Mouse (Mus musculus) thymus, postnatal 0 days (tissue): ENCODE results near the gene Epha7. TPM values are rescaled to one million over a fixed set of nuclear protein-coding genes. Genes with fewer than 3 reads are reported as not detected.

ENCODE experiments used
- DNase-seq: peaks from one replicate; pipeline ENCODE4 v3.0.0-alpha.2; 2015; ENCODE audit warnings: low spot score
- polyA plus RNA-seq: library from polyadenylated mRNA; unstranded; fragments of >200 nt; fragmentation: Nextera tagmentation; extraction: Ambion mirVana; gene quantifications from 2 replicates; pipeline ENCODE4 v1.2.1, GENCODE M21; 2015

Epha7 gene
- polyA plus RNA-seq = 0.65 and 0.75 TPM in 2 replicates

DNA sequence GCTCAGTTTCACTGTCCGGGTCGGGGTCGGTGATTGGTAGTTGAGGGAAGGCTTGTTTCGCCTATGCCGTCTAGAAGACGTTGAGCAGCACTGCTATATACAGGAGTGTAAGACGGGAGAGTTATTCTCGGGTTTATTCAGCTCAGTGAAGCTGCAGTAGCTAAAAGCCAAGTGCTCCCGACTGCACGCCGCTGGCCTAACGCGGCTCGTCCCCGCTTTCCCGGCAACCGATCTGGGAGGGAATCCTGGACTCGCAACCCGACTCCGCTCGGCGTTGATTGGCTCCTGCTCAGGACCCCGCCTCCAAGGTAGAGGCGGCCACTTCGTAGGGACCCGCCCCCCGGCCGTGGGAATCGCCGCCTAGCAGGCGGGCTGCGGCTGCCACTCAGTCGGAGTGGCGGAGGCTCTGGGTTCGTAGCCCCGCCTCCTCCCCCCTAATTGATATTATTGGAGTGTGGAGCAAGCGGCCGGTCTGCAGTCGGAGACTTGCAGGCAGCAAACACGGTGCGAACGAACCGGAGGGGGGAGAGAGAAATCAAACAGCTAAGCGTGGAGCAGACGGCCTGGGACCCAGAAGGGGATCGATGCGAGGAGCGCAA, at the start of gene Epha7:
TSS of gene Epha7 (plus strand) at position 441 of the 599 bp plus-strand sequence.
- DNase-seq = peak; percentile 46

DNA sequence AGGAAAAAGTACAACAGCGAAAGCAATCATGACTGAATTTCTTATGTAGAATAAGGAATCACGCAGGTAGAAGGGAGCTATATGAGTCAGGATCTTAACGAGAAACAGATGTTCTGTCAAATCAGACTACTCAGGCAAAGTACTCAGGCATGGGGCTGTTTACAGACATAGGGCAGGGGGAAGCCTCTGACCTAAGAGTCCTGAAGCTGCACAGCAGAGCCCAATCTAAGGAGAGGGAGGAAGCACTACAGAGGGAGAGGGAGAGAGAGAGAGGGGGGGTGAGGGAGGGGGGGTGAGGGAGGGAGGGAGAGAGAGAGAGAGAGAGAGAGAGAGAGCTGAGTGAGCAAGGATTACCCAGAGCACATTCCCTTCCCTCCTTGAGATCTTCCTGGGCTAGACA, 29.0 kb upstream of the Epha7 start:
- DNase-seq = no peak

DNA sequence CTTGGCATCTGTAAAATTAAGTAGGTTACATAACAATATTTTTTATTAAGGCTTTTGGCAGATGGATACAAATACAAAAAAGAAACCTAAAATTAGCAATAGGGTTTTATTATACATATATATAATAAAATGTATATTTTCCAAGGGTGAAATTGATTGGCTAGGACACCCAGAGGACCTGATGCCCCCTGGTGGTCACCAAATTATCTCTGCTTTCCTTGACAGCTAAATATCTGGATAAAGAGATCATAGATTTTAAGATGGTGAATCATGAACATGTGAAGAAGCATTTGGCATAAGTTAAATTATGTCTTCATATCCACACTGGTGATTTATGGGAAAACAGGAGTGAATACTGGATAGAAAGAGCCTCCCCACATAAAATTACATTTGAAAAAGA, 4.1 kb upstream of the Epha7 start:
- DNase-seq = no peak

DNA sequence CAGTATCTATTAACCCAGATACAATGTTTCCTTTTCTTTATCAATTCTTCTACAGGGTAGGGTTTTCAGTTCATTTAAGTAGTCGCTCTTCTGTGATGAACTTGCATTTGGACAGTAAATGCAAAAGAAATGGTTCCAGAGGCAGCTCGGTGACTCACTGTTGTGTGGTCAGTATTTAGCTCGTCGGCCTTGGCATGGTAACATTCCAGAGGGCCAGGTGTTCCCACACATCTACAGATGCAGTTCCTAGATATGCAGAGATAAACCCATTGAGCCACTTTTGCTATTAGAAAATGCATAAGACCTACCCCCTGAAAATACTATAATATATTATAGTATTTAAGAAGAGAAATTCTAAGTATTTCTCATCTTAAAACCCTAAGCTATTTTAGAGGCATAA, 3.2 kb upstream of the Epha7 start:
- DNase-seq = no peak

DNA sequence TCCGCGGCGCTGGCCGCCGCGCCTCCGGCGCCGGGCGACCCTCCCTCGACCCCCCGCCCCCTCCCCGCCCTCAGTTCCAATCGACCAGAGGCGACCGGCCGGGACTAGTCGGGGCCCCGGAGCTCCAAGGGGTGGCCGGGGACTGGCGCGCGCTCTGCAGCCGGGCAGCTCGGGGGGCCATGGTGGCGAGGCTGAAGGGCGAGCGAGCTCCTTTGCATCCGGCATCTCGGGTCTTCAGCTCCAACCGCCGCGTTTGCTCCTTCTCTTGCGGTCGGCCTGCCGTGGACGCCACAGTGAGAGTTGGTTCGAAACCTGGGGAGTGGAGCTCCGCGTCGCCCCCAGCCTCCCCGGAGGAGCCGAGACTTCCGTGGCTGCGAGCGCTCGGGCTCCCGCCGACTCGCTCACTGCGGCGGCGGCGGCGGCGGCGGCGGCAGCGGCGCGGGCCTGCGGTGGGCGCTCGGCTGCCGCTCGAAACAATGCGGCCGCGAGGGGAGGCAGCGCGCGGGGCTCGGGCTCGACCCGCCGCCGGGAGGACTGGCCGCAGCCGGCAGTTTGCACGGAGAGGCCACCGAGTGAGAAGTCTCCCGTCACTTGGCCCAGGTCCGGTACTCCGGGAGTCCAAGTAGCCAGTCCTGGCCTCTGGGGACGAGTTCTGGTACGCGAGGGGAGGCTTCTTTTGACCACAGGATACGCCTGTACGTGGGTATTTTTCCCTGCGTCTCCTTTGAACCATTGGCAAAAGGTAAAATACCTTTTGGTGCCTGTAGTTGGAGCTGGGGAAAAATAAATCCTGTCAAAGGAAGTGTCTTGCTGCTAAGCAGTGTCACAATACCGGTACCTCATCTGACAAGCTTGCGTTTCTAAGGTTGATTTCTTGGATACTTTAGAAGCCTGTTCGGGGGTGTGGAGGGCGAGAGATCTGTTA, 882 bp downstream of the Epha7 start:
- peak; percentile 7 for DNase-seq

DNA sequence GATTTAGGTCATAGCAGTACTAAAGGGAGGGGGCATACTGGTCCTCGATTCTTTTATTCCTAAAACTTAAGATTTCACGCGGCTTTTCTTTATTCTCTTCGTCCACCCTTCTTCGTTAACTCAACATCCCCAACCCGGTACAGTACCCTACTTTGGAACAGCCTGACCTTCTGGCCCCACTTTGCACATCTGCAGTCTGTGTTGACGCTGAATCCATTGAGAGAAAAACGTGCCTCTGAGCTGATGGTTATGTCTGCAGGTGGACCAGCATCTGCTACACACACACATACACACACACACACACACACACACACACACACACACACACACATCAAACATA, 1.5 kb downstream of the Epha7 start:
- DNase-seq = no peak

DNA sequence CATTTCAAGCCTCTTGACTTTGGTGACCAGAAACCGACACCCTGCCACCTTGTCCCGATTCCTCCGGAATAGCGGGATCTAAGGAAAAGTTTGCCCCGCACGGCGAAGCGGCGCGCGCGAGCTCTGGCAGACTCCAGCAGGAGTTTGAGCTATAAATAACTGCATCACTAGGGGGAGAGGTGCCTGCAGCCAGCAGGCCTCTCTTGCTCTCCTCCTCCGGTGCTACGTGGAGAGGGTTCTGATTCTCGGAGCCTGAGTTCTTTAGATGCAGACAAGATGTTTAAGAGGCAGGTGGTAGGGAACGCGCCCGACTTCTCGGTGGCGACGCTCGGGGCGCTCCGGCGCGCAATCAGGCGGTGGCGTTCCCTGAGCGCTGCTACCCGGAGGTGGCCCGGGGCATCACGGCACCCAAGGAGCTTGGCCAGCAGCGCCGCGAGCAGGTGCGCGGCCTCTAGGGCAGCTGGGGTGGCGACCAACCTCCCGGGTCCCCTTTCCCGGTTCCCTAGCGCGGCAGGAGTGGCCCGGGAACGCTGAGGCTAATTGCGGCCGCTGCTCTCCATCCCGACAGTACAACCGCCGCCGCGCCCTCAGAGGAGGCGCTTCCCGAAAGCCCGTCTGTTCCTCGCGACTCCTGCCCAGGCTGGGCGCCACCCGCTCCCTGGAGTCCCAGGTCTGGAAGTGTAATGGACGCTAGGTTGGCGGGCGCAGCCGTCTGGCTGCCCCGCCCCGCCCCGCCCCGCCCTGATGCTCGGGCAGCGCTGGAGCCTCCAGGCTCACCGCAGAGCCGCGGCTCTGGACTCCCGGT, 2.1 kb downstream of the Epha7 start:
- DNase-seq = no peak

DNA sequence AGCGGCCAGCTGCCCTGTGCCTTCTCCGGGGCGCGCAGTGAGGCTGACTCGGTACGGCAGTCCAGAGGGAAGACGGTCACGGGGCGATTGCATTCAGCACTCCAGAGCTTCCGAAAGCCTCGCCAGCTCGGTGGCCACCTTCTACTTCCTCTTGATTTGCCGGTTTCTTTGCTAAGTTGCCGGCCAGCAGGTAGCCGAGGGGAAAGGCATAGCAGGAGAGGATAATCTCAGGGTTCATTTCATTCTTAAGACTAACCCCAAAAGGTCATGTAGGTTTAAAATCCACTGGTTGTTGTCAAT, 2.6 kb downstream of the Epha7 start:
- no peak for DNase-seq

DNA sequence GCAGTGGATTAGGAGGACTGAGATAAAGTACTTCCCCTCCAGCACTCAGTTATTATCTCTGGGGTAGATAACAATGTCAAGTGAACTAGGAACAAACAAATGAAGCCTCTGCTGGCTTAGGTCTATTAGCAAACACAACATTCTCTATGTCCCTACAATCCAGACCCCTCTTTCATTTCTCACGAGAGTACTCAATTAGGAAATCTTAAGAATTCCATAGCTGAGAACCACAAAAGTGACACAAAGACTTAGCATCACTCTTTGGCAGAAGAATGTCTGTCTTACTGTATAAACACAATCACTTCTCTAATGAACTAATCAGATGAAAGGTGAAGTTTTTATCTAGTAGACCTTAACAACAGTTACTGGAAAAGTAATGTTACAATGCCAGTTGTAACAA, 10.7 kb downstream of the Epha7 start:
- DNase-seq = no peak

DNA sequence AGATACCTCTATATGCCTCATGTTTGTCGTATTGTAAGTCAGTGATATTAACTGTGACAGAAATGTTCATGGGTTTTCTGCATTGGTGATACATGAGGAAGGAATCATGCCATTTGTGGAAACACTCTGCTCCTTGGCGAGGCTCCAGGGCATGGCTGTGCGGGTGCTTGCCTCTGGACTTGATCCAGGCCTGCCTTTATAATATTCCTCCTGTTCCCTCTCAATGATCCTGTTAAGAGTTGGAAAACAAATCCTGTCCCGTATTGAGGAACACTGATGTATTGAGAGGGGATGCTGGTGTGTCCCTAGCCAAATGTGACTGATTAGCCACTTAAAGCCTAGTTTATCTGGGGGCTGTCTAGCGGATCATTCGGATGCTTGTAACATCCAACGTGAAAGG, 11.7 kb downstream of the Epha7 start:
- DNase-seq = no peak

DNA sequence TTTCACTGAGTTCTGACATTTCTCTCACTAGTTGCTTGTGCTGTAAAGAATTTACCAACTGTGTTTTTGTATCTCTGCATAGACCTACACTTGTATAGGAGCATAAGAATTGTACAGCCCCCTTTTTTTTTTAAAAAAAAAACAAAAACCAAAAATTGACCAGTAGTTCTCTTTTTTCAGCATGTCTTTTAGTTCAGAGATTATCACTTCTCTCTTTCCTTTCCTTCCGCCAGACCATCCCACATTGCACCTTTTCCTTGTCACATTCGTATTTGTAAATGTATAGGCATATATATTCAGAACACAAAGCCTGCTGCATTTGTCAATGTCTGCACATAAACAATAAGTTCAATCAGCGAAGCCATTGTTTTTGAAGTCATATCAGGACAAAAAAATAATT, 24.7 kb downstream of the Epha7 start:
- DNase-seq = no peak

DNA sequence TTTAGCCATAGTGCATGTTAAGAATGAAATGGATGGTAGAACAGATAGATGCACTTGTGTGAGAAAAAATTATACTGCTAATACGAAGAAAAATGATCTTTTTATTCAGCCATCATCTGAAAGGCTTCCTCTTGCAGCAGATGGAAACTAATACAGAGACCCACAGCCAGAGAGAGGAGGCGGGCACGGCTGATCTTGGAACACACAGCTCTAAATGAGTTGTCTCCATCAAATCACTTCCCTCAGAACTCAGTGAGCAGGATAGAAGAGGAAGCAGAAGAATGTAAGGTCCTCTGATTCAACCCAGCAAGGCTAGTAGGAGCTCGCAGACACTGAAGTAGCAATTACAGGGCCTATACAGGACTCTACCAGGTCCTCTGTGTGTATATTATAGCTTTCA, 33.4 kb downstream of the Epha7 start:
- no peak for DNase-seq

DNA sequence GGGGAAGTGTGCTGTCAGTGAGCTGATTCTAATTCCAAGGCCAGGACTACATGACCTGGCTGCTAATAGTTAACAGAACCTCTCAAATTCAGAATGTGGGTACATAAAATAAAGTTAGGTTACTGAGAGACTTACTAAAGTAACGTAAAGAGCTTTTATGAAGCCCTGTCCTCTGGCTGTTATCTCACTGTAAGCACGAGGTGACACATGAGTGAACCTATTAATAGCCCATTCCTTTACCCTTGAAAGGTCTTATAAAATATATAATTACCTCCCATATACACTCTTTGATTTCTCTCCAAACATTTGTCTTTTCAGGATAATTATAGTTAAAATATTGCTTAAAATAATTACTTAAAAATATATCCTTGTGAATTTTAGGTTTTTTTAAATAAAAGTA, 37.5 kb downstream of the Epha7 start:
- no peak for DNase-seq

DNA sequence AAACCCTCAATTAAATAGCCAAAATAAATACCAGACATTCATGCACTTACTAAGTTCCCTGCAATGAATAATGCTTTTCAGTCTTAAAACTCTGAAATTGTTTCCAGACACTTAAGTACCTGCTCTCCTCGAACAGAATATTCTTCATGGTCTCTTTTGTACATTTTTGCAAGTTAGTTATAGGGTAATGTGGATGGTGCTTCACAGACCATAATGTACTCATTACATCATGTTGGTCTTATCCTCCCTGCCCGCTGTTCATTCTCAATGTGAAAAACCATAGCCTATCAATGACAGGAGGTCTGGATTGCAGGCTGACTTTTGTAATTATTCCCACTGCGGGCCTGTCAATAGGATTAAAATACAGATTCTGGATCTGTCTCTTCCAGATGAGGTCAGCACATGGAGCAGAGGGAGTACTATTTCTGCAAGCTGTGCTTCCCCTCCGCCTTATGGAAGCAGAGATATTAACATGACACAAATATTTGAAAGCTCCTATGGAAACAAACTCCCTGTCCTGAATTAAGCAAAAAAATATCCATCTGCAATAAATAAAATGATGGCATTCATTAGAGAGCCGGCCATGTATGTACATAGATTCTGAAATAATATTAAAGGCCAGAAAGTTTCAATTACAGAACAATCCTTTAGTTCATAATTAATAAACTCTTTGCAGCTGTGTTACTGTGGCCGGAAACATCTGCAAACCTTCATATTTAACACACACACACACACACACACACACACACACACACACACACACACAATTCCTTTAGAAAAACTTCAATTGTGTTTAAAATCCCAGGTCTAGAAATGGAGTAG, 50.1 kb downstream of the Epha7 start:
- no peak for DNase-seq

DNA sequence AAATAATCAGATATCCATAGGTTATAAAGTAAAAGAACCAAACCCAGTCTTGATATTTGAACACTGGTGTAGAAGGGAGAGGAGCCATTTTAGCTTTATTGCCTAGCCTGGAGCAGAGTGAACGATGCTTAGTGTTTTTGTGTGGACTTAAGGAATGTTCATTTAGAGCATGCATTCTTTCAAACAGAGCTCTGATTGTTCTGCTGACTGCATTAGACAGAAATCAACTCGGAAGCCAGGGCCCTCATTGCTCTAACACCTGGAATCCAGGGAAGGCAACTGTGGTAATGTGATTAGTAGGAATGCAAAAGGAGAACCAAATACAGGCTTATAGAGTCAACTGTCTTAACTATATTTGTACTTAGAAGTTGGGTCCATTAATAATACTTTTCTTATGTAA, 53.5 kb downstream of the Epha7 start:
- no peak for DNase-seq

DNA sequence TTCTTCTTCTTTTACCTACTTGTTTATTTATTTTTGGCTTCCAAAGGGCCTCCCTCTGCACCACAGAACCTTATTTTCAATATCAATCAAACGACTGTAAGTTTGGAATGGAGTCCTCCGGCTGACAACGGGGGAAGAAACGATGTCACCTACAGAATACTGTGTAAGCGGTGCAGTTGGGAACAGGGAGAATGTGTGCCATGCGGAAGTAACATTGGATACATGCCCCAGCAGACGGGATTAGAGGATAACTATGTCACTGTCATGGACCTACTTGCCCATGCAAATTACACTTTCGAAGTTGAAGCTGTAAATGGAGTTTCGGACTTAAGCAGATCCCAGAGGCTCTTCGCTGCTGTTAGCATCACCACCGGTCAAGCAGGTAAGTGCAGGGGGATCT, 58.7 kb downstream of the Epha7 start:
- no peak for DNase-seq

DNA sequence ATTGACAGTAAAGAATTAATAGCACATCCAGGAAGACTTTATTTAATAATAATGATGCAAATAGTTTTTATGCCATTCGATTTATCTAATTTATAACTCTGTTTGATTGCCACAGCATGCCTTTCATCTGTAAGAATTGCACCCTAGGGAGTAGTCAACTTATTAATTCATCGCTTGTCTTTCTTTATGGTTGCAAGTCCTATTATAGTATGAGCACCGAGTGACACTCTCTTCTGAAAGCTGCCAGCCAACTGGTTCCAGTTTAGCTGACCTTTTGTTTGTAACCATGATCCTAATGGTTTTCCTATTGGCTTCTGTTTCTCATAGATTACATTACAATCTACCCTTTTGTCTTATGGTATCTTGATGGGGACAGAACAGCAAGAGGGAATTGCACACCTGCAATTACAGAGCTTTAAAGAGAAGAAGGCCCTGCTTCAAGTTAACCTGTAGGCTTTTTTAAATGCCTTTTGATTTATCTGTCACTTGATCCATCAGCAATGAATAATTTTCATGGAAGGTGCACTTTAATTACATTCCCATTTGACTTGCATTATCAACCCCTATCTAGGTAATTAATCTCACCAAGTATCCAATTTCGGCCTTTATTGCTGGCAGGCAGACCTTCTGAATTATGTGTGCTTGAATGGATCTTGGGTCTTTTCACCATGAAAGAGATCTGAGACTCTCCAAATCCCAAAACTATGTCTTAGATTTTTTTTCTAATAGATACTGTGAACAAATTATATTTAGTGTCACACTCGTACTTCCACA, 68.5 kb downstream of the Epha7 start:
- no peak for DNase-seq

DNA sequence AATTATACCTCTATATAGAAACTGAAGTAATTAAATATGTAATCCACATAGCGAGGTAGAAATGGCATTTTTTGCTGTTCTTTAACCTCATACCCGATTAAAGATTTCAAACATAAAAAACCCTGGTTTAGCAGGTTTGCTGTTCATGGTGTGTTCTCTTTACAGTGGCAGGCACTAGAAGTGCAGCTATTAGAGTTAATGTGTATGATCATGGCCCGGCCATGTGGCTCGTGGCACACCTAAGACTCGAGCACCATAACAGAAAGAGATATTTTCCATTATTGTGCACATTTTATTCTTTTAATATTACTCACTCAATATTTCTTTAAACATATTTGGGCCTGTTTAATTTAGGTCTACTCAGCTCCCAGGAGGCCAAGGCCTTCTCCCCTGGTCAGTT, 76.7 kb downstream of the Epha7 start:
- DNase-seq = no peak

DNA sequence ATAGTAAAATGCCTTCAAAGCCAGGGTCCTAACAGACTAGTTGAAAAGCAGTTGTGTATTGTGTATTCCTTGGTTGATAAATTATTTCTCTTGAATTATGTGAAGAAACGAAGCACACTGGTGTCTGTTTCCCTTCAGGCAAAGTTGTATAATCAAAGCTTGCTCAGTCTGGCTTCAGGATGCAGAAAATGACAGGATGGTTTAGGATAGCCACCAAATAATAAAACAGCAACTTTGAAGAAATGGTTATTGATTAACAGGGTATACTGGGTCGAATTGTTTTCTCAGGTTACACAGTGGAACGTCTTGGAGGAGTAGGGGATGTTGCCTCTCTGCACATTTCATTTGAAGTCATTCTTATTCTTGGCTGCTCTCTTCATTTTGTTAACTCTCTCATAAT, 77.2 kb downstream of the Epha7 start:
- no peak for DNase-seq

DNA sequence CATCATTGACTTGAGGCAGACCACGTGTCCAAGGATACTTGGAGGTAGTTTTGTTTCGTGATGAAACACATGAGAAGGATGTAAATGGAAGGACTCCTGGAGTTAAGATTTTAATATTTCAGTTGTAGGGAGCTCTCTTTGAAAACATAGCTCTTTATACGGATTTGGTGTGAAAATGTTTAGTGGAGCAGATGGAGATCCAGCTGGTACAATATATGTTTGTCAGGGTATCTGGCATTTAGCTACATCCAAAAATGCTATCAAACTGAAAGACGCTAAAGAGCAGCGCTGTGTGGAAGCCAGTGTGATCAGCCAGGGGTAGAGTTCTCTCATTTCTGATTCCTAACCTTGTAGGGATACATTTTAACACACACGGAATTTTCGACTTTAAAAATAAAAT, 82.5 kb downstream of the Epha7 start:
- DNase-seq = no peak

DNA sequence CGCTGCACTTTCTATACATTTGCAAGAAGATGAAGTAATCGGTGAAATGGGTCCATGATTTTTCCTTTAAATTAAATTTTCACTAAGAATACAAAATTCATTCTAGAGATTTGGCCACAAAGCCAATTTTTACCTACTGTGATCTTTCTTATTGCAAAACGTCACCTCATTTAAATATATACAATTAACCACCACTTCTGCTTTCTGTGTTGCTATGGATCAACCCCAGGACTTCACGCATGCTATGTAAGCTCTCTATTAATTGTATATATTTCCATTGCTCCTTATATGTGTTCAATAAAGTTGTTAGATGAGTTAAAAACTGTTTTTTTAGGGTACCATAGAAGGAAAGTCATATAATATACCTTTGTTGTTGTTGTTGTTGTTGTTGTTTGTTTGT, 86.4 kb downstream of the Epha7 start:
- no peak for DNase-seq
